Mouse (Mus musculus) E14TG2a.4 (cell line): Measurements from ENCODE around the gene Dpp4.
A peak's percentile ranks its signal among the peaks of the same experiment; 100 is the strongest.

Source experiments
- H3K27me3 ChIP-seq: 2 replicates; pipeline ENCODE4 v1.6.1; 2014; ENCODE audit warnings: low read length, control low read depth; ENCODE audit not compliant: insufficient read depth
- H3K36me3 ChIP-seq: 2 replicates; pipeline ENCODE4 v1.6.1; 2014; ENCODE audit warnings: low read length, control low read depth; ENCODE audit not compliant: insufficient read depth
- H3K4me1 ChIP-seq: replicated peaks from 2 replicates; pipeline ENCODE4 v1.6.1; 2014; ENCODE audit warnings: low read depth, low read length, control low read depth
- H3K4me3 ChIP-seq: replicated peaks from 2 replicates; pipeline ENCODE4 v1.5.1; 2014; ENCODE audit warnings: mild to moderate bottlenecking, low read length
- H3K9me3 ChIP-seq: 2 replicates; pipeline ENCODE4 v1.6.1; 2014; ENCODE audit warnings: low read length, control low read depth
- CTCF ChIP-seq: conservative IDR thresholded peaks from 2 replicates; pipeline ENCODE4 v1.5.1; 2014; ENCODE audit warnings: low read length
- NANOG ChIP-seq: IDR thresholded peaks from 2 replicates; pipeline ENCODE4 v1.6.1; 2014; ENCODE audit warnings: borderline replicate concordance, low read length, mixed read lengths
- POU5F1 ChIP-seq: IDR thresholded peaks from 2 replicates; pipeline ENCODE4 v1.6.1; 2014; ENCODE audit warnings: low read length, borderline replicate concordance

Gene Dpp4

GRCm38 (mm10) chr2:62398115-62398875 is 13.7 kb downstream of the Dpp4 start:
- no peak for TF ChIP-seq POU5F1
- no peak for TF ChIP-seq CTCF
- TF ChIP-seq NANOG, result no peak

GRCm38 (mm10) chr2:62397661-62398060 is 14.4 kb downstream of the Dpp4 start:
- no peaks in the 10 kb centered on the region for H3K27me3 ChIP-seq
- TF ChIP-seq NANOG, result no peak
- H3K4me3 ChIP-seq, result no peak overlapping the region
- no peaks in the 10 kb centered on the region for H3K36me3 ChIP-seq
- H3K4me1 ChIP-seq, result no peaks in the 10 kb centered on the region
- 0 out of 2 replicates have a peak, but pooled peaks cover under 1% of the 10 kb centered on the region for H3K9me3 ChIP-seq

More at GRCm38 (mm10) chr2:62398115-62398875, 13.7 kb downstream of the Dpp4 start:
- H3K27me3 ChIP-seq, result no peaks in the 10 kb centered on the region
- no peaks in the 10 kb centered on the region for H3K4me1 ChIP-seq
- no peaks in the 10 kb centered on the region for H3K36me3 ChIP-seq
- no peaks in the 10 kb centered on the region for H3K9me3 ChIP-seq
- H3K4me3 ChIP-seq, result no peak overlapping the region

DNA sequence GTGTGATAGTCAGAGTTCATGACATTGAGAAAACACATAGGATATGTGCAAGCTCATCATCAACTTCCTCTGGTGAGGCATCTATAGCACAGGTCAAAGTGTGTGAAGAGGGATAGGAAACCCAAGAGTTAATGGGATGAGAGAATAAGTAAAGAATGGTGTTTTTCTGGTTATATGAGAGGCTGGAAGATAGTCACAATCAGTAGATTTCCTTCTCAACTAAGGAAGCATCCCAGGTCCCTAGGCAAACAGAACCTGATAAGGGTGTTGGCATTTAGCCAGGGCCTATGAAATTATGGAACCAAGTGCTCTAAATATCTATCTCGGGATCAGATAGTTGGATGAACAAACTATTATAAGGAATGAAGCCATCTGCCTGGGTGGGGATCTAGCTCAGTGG is 15.2 kb downstream of the Dpp4 start:
- H3K27me3 ChIP-seq, result no peaks in the 10 kb centered on the region
- H3K4me1 ChIP-seq, result no peaks in the 10 kb centered on the region
- TF ChIP-seq POU5F1 (no peak), CTCF (no peak), NANOG (no peak)
- H3K9me3 ChIP-seq, result peaks cover 6% of the 10 kb centered on the region
- no peak overlapping the region for H3K4me3 ChIP-seq
- H3K36me3 ChIP-seq, result no peaks in the 10 kb centered on the region

- Histone ChIP-seq H3K27me3 (no peaks in the 10 kb centered on the region), H3K36me3 (no peaks in the 10 kb centered on the region), H3K9me3 (peaks cover 6% of the 10 kb centered on the region), H3K4me1 (no peaks in the 10 kb centered on the region), H3K4me3 (no peak overlapping the region)
- TF ChIP-seq CTCF (no peak), NANOG (0 out of 2 replicates have a peak, but pooled peaks have one; percentile 11)
These were observed 17.2 kb downstream of the Dpp4 start for GRCm38 (mm10) chr2:62394800-62395199.

DNA sequence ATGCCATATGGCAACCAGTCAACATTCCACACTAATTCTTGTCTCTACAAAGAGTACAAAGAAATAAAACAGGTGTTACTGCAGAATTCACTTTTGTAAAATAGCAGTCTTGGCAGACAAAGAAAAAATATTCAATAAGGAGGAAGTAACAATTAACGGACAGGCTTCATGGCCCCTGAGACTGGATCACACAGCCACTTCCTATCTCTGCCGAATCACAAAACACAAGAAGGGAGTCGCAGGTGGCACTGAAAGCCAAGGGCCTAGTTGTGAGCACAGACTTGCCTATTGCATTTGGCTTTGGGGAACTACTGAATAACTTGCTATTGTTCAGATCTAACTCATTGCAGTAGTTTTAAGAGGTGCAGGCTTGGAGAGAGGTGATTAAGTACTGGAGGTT is 19.9 kb downstream of the Dpp4 start:
- Histone ChIP-seq H3K27me3 (no peaks in the 10 kb centered on the region), H3K36me3 (no peaks in the 10 kb centered on the region), H3K4me3 (no peak overlapping the region), H3K9me3 (peaks cover 6% of the 10 kb centered on the region), H3K4me1 (no peaks in the 10 kb centered on the region)
- no peak for TF ChIP-seq NANOG
- TF ChIP-seq POU5F1, result no peak
- TF ChIP-seq CTCF, result no peak

- TF ChIP-seq POU5F1 (no peak), NANOG (no peak), CTCF (no peak)
- Histone ChIP-seq H3K4me1 (no peaks in the 10 kb centered on the region), H3K36me3 (peaks cover 4% of the 10 kb centered on the region; the same call in 1 of the 2 replicates), H3K9me3 (peaks cover 6% of the 10 kb centered on the region), H3K4me3 (no peak overlapping the region), H3K27me3 (no peaks in the 10 kb centered on the region)
These were observed 21.0 kb downstream of the Dpp4 start for GRCm38 (mm10) chr2:62390961-62391461.

GRCm38 (mm10) chr2:62390305-62390704 is 21.7 kb downstream of the Dpp4 start:
- Histone ChIP-seq H3K9me3 (peaks cover 6% of the 10 kb centered on the region), H3K4me3 (no peak overlapping the region), H3K36me3 (peaks cover 11% of the 10 kb centered on the region; the same call in 1 of the 2 replicates), H3K27me3 (no peaks in the 10 kb centered on the region), H3K4me1 (no peaks in the 10 kb centered on the region)
- TF ChIP-seq POU5F1 (no peak), NANOG (no peak), CTCF (no peak)

- peaks cover 6% of the 10 kb centered on the region for H3K9me3 ChIP-seq
- no peaks in the 10 kb centered on the region for H3K27me3 ChIP-seq
- H3K4me3 ChIP-seq, result no peak overlapping the region
- TF ChIP-seq NANOG (no peak), CTCF (no peak), POU5F1 (no peak)
- peaks cover 14% of the 10 kb centered on the region; the same call in 1 of the 2 replicates for H3K36me3 ChIP-seq
- H3K4me1 ChIP-seq, result no peaks in the 10 kb centered on the region
These were observed 23.2 kb downstream of the Dpp4 start for GRCm38 (mm10) chr2:62388841-62389240.

- no peak for TF ChIP-seq CTCF
- no peak for TF ChIP-seq NANOG
- no peak for TF ChIP-seq POU5F1
- no peak overlapping the region for H3K4me3 ChIP-seq
- H3K27me3 ChIP-seq, result no peaks in the 10 kb centered on the region
- peaks cover 18% of the 10 kb centered on the region; the same call in 1 of the 2 replicates for H3K36me3 ChIP-seq
- H3K4me1 ChIP-seq, result no peaks in the 10 kb centered on the region
- H3K9me3 ChIP-seq, result no peaks in the 10 kb centered on the region
These were observed 28.8 kb downstream of the Dpp4 start for GRCm38 (mm10) chr2:62383196-62383595.
